Mouse (Mus musculus) liver, postnatal 0 days (tissue): ENCODE measurements around the gene Shisa4.

Experiments used
- CTCF ChIP-seq: sonication (generic); IDR thresholded peaks from 2 replicates; pipeline ENCODE4 v1.5.1; 2016; ENCODE audit warnings: antibody characterized with exemption, low read depth
- EP300 ChIP-seq: IDR thresholded peaks from 2 replicates; pipeline ENCODE4 v1.6.1; 2016; ENCODE audit warnings: antibody characterized with exemption, low read depth, mild to moderate bottlenecking

GRCm38 (mm10) chr1:135408973-135409372 is 33.9 kb upstream of the Shisa4 start:
- TF ChIP-seq CTCF, result no peak
- no peak for TF ChIP-seq EP300
